Mouse (Mus musculus) spleen, adult 2 months (tissue): Measurements from ENCODE around the gene Mmp24.

Source experiments
- CTCF ChIP-seq: fragments of 200-500 bp; IDR thresholded peaks from 2 replicates; pipeline ENCODE4 v1.5.1; 2011; ENCODE audit warnings: mild to moderate bottlenecking, inconsistent platforms; ENCODE audit not compliant: insufficient read depth, insufficient read length, insufficient replicate concordance; ENCODE audit errors: extremely low read depth
- POLR2A ChIP-seq: fragments of 200-500 bp; IDR thresholded peaks from 2 replicates; pipeline ENCODE4 v1.6.1; 2011; ENCODE audit warnings: low read depth, low read length, inconsistent platforms

DNA sequence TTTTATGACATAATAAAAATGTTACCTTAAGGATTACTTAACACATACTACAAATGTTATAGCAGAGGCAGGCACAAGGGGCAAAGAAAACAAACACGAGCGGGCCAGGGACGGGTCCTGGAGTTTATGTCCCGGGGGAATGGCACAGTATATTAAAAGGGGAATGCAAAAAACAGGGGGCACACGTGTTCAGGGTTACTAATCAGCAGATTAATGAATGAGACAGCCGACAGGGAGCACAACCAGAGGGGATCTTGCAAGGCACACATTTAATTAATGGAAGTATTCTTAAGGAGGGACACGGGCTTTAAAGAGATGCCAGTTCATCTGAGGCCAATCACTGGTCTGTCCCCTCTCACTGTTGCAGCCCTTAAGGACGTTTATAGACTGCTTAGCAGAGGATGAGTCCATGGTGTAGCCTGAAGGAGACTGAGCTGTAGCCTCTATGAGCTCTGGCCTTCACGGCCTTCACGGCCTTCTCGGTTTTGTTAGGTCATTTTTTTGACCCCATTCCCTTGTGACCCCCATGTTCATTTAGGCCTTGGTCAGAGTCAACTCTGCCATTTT lies 88.2 kb downstream of the Mmp24 start:
- TF ChIP-seq POLR2A = no peak
- no peak for TF ChIP-seq CTCF
